In genomic region chr5:29132261-29132660, GRCm38 (mm10) we compare ENCODE assay signal across 15 mouse cellular contexts.
DNase-seq lines count a peak whose midpoint lies in the region.
"Had no signal": no experiment of that assay in that cellular context is flagged by ENCODE, and none has a peak within 500 bp of the region (broad histone marks: within the 10 kb centered on the region; RNA-seq: fewer than 3 reads in every experiment).

No protein-coding gene starts in this region.

- WGBS in heart, embryonic 10.5 days = 29% methylated on average over 3 of the region's 3 CpGs

- H3K27me3 ChIP-seq in heart, embryonic 10.5 days (ENCODE audit: insufficient read depth, poor library complexity, severe bottlenecking) = no peaks in the 10 kb centered on the region
- H3K27me3 ChIP-seq: liver, embryonic 15.5 days; stomach, embryonic 15.5 days had no signal

- H3K27ac ChIP-seq in heart, embryonic 10.5 days = no peak overlapping the region
- H3K27ac ChIP-seq: hindbrain, postnatal 0 days; liver, embryonic 15.5 days; stomach, embryonic 15.5 days had no signal

- peak; percentile 77 for DNase-seq in heart, embryonic 10.5 days (ENCODE audit: low spot score)
- DNase-seq in heart, postnatal 14 days = no peak
- peak; percentile 51 for DNase-seq in A20 (ENCODE audit: low read depth, low spot score)
- DNase-seq in adipocyte (ENCODE audit: low spot score) = peak; percentile 2
- peak; percentile 25 for DNase-seq in kidney, adult 9 months
- DNase-seq in Muller cell, postnatal 12 days (ENCODE audit: inconsistent ontology term) = no peak
- no peak for DNase-seq in ovary, postnatal 14 days (ENCODE audit: low spot score)
- no peak for DNase-seq in spleen, adult 18-20 months
- DNase-seq: B cell, adult 2 months; left cerebral cortex, postnatal 4 days; lung, postnatal 4 days; thymus, postnatal 14 days had no signal

- no peak overlapping the region for H3K4me3 ChIP-seq in heart, embryonic 10.5 days
- H3K4me3 ChIP-seq: liver, embryonic 15.5 days; stomach, embryonic 15.5 days had no signal

- no peaks in the 10 kb centered on the region for H3K9me3 ChIP-seq in heart, embryonic 10.5 days
- H3K9me3 ChIP-seq: liver, embryonic 15.5 days; stomach, embryonic 15.5 days had no signal

- H3K4me1 ChIP-seq in heart, embryonic 10.5 days = peaks cover 3% of the 10 kb centered on the region; the same call in 1 of the 2 replicates
- H3K4me1 ChIP-seq: liver, embryonic 15.5 days; stomach, embryonic 15.5 days had no signal

- intact Hi-C loops in heart, postnatal 14 days (cut with DNase I) = no loop called here

- no peaks in the 10 kb centered on the region for H3K36me3 ChIP-seq in heart, embryonic 10.5 days
- H3K36me3 ChIP-seq: liver, embryonic 15.5 days; stomach, embryonic 15.5 days had no signal

Comparison
In these comparisons a context has a peak if more than half of its experiments do, and no peak if none do; other contexts are left out.
1. DNase-seq: peak in heart, embryonic 10.5 days (single experiment), A20 (single experiment), adipocyte (single experiment) and kidney, adult 9 months (single experiment); none in heart, postnatal 14 days (0 of 2), Muller cell, postnatal 12 days (single experiment), ovary, postnatal 14 days (single experiment) and spleen, adult 18-20 months (0 of 2).